Mouse (Mus musculus): Measurements from ENCODE around the gene Thumpd3.
A peak's percentile ranks its signal among the peaks of the same experiment; 100 is the strongest.

GRCm38 (mm10) chr6:113032121-113032520 lies 13.9 kb upstream of the Thumpd3 start:
- peak; percentile 51 for TF ChIP-seq CTCF (IDR thresholded peaks at IDR 0.05; ENCODE audit: low read depth)
- TF ChIP-seq EP300 (optimal IDR thresholded peaks at IDR 0.05), result no peak

Data from stomach, postnatal 0 days (tissue).